Mouse (Mus musculus): ENCODE data around the gene Adra2c.

Gene Adra2c

GRCm38 (mm10) chr5:35311738-35312250 lies 33.7 kb downstream of the Adra2c start:
- DNase-seq (ENCODE audit: low read depth, low spot score) = no peak

- peak; percentile 30 for DNase-seq (ENCODE audit: low read depth, low spot score)
Measured at GRCm38 (mm10) chr5:35313231-35313821, 35.2 kb downstream of the Adra2c start.

- no peak for DNase-seq (ENCODE audit: low read depth, low spot score)
Measured at GRCm38 (mm10) chr5:35313826-35314586, 35.9 kb downstream of the Adra2c start.

DNA sequence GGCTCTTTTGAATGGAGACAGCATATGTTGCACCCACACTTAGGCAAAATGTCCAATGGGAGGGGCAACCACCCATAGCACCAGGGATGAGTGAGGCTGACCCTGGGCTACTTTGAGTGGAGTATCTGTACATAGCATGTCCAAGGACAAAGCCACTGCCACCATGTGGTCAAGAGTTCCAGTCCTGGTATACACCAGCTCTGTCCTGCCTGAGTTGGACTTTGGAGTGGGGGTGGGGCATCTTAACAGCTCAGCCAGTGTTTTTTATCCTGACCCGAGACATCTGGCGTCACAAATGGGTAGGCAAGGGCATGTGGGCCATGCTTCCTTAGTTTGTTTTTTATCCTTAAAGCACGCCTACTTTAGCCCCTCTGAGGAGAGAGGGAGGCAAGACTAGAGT lies 36.5 kb downstream of the Adra2c start:
- no peak for DNase-seq (ENCODE audit: low read depth, low spot score)

DNA sequence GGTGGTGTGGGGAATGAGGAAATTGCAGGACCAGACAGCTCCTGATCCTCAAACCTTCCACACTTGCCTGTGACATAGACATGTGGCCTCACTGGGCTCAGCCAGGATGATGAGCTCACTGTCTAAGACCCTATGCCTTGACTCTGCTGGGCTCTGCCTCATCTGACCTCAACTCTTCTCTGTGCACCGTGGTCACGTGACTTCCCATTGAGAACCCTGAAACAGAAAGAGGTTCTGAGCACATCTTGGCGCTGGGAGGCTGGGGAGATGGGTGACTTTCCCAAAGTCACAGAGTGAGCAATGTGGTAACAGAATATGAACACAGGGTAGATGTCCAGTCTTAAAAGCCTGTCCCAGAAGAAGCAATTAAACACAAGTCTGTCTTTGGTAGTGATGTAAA lies 37.1 kb downstream of the Adra2c start:
- no peak for DNase-seq (ENCODE audit: low read depth, low spot score)

- no peak for DNase-seq (ENCODE audit: low read depth, low spot score)
Measured at GRCm38 (mm10) chr5:35320650-35321049, 42.5 kb downstream of the Adra2c start.

- DNase-seq (ENCODE audit: low read depth, low spot score) = no peak
Measured at GRCm38 (mm10) chr5:35330822-35331221, 52.7 kb downstream of the Adra2c start.

All from retina, adult 2 months (tissue).